Mouse (Mus musculus) CD8-positive naive resting alpha-beta T cell, adult 2 months (primary cell): ENCODE data around the gene Fhl1.

Source experiments
- DNase-seq, 2 experiments: peaks; one replicate each; pipeline ENCODE4 v3.0.0; 2022; ENCODE audit warnings: low read depth in 2 of 2, low spot score in 2 of 2

The Fhl1 gene

DNA sequence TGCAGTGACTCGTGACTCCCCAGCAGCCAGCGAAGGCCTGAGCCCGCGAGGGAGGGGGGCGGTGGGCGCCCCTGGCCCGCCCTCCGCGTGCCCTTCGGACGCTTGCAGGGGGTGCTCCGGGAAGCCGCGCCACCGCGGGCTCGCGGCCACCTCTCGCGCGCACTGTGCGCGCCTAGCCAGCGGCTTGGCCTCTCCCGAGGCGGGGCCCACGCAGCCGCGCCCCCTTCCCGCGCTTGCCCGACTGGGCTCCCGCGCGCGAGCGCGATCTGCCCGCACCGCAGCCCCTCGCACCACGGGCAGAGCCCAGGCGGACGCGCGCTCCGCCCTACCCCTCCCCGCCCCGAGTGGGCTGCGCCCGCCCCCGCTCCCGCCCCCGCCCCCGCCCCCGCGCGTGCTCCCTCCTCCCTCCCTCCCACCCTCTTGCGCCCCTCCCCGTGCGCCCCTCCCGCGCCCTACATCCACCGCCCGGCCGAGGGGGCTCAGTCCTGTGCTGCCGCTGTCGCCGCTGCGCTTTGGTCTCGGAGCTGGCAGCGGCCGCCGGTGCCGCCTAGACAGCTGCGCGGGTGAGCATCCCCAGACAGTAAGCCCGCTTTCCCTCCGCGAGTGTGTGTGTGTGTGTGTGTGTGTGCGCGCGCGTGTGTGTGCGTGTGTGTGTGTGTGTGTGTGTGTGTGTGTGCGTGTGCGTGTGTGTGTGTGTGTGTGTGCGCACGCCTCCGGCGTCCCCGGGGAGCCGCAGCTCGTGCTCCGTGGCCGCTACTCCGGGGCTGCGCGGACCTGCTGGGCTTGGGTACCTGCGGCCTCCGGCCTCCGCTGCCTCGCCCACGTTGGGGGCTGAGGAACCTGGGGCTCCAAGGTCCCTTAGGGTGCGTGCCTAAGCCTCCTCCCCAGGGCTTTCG, at the start of gene Fhl1:
Gene Fhl1, plus strand, starts transcription at position 482 of the 896 bp plus-strand sequence.
- DNase-seq: no peak

DNA sequence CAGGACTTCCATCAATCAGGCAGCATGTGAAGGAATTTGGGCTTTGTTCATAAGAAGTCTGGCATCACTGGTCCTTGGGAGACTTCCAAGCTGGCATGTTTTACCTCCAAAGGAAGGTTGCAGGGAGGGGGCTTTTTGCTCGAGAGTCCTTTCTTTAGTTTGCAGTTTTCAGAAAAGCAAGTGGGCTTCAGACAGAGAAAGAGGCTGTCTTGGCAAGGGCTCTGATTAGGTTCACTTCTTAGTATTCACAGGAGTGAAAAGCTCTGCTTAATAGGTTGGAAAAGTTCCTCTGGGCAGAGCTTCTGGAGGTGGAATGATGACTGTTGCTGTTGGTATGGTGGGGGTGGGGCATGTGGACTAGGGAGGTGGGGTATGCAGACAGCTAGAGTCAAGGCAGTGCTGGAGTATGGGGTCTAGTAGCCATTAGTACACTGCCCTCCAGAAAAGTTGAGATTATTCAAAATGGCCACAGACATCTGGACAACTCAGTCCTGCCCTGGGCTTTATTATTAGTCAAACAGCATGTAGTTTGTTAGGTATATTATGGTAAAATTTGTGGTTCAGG, 49.3 kb upstream of the Fhl1 start:
- no peak for DNase-seq

DNA sequence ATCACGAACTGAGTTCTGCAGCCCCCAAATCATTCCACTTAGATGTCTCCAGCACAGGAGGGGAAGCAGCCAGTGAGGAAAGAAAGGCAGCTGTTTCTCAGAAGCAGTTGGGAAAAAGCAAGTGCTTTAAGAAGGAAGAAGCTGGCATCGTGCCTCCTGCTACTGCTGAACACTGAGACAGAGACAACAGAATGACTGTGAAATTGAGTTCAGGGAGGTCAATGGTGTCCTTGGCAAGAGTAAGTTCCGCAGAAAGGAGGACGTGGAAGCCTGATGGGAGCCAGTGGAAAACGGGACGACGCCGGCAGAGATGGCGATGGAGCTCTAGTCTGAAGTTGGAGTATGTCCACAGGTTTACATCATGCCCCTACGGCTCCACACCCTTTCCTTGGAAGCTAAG, 48.1 kb upstream of the Fhl1 start:
- DNase-seq: no peak

DNA sequence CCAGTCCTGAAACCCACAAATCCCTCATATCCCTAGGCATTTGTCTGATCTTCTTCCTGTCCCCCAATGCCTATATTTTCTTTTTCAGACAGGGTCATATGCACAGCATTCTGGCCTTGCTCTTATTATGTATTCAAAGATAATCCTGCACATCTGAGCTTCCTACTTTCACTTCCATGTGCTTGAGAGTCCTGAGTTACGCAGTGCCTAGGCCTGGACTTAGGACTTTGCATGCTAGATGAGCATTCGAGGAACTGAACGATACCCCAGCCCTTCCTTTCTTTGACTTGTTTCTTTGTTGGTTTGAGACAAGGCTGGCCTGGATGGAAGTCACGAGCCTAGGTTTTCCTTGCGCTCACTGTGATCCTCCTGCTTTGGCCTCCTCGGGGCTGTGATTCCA, 39.0 kb upstream of the Fhl1 start:
- DNase-seq: no peak

DNA sequence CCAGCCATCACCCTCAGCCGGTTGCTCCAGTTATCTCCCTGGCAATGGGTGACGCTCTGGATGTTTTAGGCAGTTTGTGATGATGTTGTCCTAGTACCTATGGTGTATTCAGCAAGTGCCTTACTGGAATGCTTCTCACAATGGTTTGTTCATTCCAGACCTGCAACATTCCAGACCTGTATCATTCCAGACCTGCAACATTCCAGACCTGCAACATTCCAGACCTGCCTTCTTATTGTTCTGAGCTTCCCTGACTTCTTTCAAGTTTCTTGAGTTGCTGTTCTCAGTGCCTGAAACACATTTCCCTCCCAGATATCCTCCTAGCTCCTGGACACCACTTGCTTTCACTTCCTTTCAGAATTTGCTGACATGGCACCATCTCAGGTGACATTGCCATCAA, 37.0 kb upstream of the Fhl1 start:
- no peak for DNase-seq

DNA sequence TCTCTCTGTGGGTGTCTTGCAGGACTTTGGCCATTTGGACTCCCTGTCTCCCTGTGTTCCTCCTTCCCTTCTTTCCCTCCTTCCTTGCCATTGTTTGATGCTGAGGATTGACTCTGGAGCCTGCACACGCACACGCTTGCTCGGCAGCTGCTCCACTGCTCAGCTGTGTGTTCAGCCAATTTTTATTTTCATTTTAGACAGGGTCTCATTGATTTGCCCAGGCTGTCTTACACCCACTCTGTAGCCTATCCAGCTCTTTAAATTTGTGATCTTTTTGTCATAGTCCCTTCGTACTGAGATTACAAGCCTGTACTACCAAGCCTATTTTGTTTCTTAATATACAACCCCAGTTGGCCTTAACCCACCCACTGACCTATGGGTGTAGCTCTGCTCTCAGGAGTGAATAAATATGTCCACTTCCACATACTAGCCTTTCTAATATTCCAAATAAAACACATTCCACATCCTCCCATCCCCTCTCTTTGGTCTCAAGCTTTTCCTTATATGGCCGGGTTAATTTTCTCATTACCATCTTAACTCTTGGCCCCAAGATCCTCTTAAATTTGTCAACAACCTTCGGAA, 34.3 kb upstream of the Fhl1 start:
- no peak for DNase-seq

DNA sequence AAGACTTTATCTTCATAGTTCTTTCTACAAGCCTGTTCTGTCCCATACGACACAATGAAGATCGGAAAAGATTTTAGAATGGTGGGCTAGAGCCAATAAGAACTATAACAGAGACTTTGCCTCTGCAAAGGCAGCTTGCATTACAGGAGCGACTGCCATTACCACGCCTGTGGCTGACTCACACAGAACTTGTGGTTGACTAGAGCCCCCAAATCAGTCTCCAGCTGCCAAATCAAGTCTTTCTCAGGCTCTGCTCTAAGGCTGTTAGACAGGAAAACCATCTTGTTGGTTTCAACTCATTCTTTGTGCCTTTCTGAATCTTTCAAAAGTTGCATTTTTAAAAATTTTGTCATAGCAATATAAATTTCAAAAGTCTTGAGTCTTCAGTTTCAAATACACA, 33.7 kb upstream of the Fhl1 start:
- DNase-seq: no peak

DNA sequence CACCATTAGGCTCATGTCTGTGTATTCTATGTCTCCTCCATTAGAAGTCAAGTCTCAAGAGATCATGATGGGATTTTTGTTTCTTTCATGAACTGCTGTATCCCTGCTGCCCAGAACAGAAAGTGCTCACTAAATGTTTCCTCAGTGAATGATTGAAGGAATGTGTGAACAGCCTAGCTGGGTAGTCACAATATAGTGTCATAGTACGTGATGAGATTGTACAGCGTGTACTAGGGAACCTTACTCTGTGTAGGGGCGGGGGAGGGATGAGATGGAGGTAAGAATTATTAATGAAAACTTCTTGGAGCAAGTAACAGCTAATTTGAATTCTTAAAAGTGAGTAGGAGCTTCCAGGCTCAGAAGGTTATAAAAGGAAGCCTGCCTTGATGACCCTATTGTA, 30.3 kb upstream of the Fhl1 start:
- no peak for DNase-seq

DNA sequence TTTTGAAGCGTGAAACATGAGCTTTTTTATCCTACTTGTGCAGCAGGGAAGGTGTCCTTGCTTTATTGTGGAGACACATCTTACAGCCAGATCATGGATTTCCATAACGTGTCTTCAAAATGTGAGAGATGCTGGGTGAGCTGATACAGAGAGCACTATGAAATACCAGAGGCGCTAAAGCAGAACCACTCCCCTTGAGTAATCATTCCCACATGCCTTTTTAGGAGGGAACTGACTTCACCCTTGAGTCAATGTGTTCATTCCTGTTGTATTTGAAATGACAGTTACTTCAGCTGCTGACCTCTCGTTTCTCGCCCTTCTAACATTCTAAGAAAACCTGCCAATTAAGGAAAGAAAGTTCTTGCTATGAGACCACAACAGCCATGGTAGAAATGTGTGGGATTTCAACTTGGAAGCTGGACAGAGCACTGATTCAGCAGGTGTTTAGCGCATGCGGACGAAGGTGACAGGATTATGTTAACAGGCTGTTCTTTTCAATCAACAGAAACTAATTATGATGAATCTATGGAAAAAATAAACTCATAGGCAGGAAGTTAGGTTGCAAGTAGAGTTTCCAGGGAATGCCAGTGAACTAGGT, 27.5 kb upstream of the Fhl1 start:
- DNase-seq: no peak

DNA sequence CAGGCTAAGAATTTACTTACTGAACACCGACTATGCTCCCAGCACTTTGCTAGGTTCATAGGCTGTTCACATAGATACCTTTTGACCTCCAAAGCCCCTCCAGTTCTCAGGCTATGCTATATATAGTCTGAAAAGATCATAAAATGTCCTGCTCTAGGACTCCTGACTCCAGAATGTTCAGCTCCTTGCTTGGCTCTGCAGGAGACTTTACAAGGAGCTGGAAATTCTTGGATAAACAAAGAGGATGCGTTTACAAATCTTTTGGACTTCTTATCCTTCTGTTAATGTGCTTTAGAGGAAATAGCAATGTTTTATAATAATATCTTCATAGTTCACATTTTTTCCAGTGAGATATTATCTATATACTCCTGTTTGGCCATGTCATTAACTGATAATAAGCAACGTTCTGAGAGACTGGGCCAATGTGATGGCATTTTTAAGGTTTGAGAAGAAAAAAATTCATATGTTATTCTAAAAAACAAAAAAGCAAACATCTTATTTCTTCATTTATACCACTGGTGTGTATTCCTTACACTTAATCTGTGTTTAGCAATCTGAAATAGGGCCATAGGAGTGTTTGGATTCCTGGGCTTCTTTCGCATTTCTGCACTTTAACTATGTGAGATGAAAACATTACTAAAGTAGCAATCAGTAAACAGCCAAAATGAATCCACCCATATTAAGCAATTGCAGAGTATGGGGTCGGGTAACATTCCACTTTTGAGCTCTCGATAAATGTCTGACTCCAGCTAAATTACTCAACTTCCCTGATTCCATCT, 22.8 kb upstream of the Fhl1 start:
- no peak for DNase-seq

DNA sequence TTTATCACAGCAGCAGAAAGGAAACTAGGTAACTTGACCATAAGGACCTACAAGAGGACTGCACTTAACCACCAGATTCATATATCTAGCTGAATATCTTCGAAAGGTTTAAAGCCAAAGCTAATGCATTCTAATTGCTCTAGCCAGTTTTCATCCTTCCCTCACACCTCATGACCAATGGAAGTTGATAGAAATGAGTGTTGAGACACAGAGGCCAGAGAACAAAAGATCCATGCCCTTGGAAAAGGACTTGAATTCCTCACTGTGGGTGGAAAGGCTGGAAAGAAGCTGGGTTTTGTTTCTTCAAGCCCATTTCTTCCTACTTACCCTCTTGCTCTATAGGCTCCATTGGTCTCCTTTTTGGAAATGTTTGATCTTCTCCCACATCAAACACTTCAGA, 21.1 kb upstream of the Fhl1 start:
- no peak for DNase-seq

DNA sequence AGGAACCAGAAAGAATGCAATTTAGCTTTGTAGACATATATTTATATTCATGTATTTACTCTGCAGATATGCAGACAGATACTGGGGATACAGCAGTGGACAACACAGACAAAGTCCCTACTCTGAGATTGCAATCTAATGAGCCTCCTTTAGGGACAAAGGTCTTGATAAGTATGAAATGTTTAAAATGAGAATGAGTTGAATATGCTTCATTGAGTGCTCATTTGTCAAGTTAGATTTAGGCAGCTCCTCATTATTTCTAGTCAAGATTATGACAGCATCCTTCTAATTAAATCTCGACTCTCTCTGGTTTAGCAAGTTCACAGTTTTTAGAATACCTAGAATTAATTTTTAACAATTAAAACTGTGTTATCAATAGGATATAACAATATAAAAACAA, 18.9 kb upstream of the Fhl1 start:
- no peak for DNase-seq

DNA sequence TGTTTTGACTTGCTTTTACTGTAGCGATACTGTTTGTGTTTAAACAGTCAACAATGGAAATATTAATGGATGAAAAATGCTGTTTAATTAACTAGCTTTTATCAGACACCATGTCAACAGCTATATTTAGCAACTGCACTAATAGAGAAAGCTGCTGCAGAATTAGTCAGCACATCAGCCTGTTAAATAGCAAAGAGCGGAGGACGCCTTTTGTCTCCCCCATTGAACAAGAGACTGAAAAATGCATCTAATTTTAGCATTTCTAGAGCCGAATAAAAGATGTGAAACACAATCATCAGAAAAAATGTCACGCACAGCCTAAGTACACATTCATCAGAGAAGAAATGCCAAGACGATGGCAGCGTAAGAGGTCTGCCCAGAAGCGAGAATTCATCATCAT, 9.0 kb upstream of the Fhl1 start:
- no peak for DNase-seq

DNA sequence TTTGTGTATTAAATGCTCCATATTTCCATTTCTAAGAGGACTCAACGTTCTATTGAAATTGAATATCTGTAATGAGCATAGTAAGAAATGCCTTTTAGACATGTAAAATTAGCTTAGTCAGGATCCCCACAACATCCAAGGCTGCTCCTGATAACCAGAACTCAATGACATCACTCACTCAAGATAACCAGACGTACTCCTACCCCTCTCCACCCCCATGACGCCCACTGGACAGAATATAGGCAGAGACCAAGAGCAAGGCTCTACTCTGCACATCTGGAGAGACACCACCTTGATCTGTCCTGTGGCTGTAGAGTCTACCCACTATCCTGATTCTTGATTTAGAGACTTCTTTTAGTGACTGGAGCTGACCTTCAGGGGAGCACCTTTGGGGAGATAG, 3.1 kb upstream of the Fhl1 start:
- DNase-seq: no peak

DNA sequence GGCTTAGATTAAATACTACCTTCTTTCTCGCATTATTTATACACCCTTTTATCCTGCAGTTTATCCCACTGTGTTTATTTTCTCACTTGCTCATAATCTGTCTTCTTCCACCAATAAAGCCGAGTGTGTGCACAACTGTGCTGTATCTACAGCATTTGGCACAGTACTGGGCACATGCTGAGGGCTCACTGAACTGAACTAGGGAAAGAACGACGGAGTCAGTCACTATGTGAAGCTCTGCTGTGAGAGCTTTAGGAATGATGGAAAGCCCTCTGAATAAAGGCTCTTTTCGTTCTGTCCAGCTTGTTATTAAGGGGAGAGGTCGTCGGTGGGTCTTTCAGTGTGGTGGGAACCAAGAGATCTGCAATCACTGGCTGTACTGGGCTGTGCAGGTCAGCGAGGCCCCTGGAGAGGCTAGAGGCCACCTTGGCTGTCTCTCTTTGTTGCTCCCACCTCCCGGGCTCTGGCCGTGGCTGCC, 720 bp upstream of the Fhl1 start:
- no peak for DNase-seq

DNA sequence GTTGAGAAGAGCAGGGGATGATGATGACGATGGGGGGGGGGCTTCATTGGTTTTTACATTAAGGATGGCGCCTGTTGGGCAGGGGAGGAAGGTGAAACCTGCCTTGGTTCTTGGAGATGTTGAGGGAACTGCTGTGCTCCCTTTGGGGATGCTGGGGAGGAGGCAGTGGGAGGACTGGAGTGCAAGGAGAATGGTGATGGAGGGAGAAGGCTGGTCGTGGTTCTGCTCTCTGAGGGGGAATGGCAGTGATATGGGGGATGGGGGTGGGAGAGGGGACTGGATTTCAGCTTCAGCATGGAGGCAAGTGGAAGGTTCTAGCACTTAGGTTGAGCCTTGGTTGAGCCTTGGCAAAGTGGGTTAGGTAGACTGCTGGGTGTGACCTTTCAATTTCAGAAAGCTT, 814 bp downstream of the Fhl1 start:
- DNase-seq: no peak

DNA sequence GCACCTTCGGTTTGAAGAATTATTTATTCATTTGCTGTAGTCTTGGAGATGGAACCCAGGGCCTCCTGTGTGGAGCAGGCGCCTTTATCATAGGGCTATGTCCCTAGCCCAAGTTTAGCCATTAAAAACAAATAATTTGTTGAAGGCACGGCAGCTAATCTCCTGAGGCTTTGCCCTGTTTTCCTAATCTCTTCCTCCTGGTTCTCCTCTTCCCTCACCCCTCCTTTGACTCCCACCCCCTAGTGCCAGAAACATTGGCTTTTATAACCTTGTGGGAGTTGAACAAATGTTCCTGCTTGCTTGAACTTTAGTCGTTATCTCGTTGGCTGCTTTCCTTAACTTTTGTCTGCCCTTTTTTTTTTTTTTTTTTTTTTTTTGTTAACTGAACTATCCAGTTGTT, 2.8 kb downstream of the Fhl1 start:
- no peak for DNase-seq

DNA sequence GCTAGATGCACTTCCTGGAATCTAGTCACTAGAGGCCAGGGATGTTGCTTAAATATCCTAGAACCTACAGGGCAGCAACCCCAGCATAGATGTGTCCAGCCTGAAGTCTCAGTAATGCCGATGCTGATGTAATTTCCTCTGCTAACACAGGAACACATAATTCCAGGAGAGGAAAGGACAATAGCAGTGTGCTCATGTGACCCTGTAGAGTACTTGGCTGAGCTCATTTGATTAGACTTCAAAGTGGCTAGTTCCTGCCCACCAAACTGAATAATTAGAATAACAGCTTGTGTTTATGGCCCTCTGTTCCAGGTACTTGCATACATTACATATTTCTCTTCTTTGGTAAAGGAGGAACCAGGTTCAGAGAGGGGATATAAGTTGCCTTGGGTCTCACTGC, 4.6 kb downstream of the Fhl1 start:
- DNase-seq: no peak

DNA sequence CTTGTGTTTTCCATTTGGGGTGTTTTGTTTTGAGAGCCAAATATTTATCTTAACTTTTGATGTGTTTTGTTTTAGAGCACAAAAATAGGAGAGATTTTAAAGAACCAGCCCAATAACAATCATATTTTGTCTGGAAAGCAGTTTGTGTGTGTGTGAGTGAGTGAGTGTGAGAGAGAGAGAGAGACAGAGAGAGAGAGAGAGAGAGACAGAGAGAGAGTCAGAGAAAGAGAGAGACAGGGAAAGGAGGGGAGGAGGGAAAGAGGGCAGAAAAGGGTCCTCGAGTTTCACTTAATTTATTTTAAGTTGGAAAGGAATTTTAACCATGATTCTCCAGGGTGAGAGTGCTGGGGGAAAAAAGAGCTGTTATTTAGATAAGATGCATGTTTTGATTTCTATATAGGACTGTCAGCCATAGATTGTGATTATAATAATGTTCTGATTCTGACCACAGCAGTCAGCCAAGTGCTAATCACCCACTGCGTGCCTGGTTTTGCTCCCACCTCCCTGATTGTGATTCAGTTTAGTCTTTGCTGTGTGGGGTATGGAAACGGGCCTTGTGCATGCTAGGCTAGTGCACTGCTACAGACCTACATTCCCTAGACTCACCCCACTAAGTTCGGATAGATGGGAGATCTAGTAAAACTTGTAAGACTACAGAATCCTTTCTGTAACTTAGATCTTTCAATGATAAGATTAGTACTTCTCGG, 6.4 kb downstream of the Fhl1 start:
- no peak for DNase-seq

DNA sequence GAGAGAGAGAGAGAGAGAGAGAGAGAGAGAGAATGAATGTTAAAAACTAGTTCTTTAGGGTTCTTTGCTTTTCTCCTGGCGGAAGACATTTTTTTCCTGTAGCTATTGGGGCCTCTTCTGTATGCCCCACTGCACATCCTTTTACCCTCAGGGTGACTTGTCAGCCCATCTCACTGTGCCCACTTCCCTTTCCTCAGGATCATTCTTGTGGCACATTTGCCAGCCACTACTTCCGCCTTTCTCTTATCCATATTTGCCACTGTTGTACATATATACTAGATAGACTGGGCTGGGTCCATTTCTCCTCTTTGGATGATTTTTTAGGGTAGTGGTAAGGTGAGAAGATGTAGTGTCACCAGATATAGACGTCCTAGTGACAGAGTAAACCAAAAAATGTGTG, 9.8 kb downstream of the Fhl1 start:
- no peak for DNase-seq

DNA sequence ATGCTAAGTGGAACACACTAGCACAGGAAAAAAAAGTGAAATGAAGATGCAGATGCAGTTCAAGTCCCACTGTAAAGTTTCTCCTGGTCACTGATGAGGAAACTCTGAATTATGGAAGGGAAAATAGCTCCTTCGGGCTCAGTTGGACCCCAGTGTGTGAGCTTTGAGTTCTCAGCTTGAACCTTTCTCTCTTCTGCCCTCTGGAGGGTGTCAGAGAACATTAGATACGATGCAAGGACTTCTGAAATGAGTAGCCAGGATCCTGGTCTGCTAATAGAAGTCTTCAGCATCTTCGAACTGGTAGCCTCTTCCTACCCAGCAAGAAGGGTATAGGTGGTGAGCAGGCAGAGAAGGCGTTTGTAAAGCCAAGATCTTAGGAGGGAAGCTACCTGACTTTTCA, 19.9 kb downstream of the Fhl1 start:
- no peak for DNase-seq
